Comparison of ENCODE assay signal across 22 mouse cellular contexts in the genomic region with DNA sequence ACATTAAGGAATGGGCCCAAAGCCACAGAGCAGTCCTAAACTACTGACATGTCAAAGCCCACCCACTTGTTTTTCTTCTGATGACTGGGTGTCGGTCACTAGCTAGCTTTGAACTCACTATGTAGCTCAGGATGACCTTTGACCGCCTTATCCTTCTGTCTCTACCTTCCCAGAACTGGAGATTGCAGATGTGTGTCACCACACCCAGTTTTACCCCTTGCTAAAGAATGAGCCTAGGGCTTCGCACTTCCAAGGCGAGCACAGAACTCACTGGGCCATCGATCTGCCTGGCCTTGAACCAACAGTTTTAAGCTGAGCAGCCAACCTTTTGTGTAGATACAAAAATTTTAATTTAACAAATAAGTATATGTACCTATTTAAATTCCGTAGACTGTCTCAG.
"Had no signal": no experiment of that assay in that cellular context is flagged by ENCODE, and none has a peak within 500 bp of the region (broad histone marks: within the 10 kb centered on the region; RNA-seq: fewer than 3 reads in every experiment).

No protein-coding gene starts in this region.

- H3K36me3 ChIP-seq: lung, embryonic 15.5 days; midbrain, embryonic 13.5 days; neural tube, embryonic 13.5 days; neural tube, embryonic 15.5 days; stomach, embryonic 15.5 days had no signal

- ATAC-seq: liver, postnatal 0 days; lung, postnatal 0 days; midbrain, embryonic 13.5 days; midbrain, embryonic 16.5 days had no signal

- H3K4me3 ChIP-seq: lung, embryonic 15.5 days; megakaryocyte, embryonic 14.5 days; midbrain, embryonic 13.5 days; myocyte; neural tube, embryonic 13.5 days; neural tube, embryonic 15.5 days; stomach, embryonic 15.5 days had no signal

- H3K9me3 ChIP-seq: lung, embryonic 15.5 days; megakaryocyte, embryonic 14.5 days; midbrain, embryonic 13.5 days; neural tube, embryonic 13.5 days; neural tube, embryonic 15.5 days; stomach, embryonic 15.5 days had no signal

- H3K4me1 ChIP-seq: lung, embryonic 15.5 days; stomach, embryonic 15.5 days had no signal

- DNase-seq: liver, postnatal 0 days; lung, adult 2 months; lung, postnatal 14 days; lung, postnatal 36 days; retina, postnatal 1 day; right cerebral cortex, adult 18-20 months; right cerebral cortex, postnatal 25 days; right cerebral cortex, postnatal 4 days; thymus, adult 2 months; thymus, postnatal 25 days; thymus, postnatal 4 days had no signal

- H3K27ac ChIP-seq: lung, embryonic 15.5 days; midbrain, embryonic 13.5 days; neural tube, embryonic 13.5 days; neural tube, embryonic 15.5 days; stomach, embryonic 15.5 days; stomach, postnatal 0 days had no signal

- H3K9ac ChIP-seq: liver, postnatal 0 days; lung, embryonic 15.5 days; midbrain, embryonic 13.5 days; neural tube, embryonic 13.5 days; neural tube, embryonic 15.5 days; stomach, embryonic 15.5 days had no signal

- H3K4me2 ChIP-seq: lung, embryonic 15.5 days; midbrain, embryonic 11.5 days; midbrain, embryonic 13.5 days; neural tube, embryonic 13.5 days; neural tube, embryonic 15.5 days; stomach, embryonic 15.5 days had no signal

- H3K27me3 ChIP-seq: lung, embryonic 15.5 days; midbrain, embryonic 13.5 days; neural tube, embryonic 13.5 days; neural tube, embryonic 15.5 days; stomach, embryonic 15.5 days had no signal
